Mouse (Mus musculus): ENCODE measurements around the gene Slc45a2. TPM values are rescaled to one million over a fixed set of nuclear protein-coding genes. Genes with fewer than 3 reads are reported as not detected.

Slc45a2 gene
- polyA plus RNA-seq, 1 experiment: 0.03 TPM

GRCm38 (mm10) chr15:11003791-11004190, 3.3 kb downstream of the Slc45a2 start:
- no peak for DNase-seq (ENCODE audit: low read depth)

- no peak for DNase-seq (ENCODE audit: low read depth)
These were observed 4.1 kb downstream of the Slc45a2 start for GRCm38 (mm10) chr15:11004646-11005045.

GRCm38 (mm10) chr15:11008756-11009155, 8.2 kb downstream of the Slc45a2 start:
- DNase-seq (ENCODE audit: low read depth): no peak

GRCm38 (mm10) chr15:11010976-11011548, 10.5 kb downstream of the Slc45a2 start:
- DNase-seq (ENCODE audit: low read depth): no peak

DNA sequence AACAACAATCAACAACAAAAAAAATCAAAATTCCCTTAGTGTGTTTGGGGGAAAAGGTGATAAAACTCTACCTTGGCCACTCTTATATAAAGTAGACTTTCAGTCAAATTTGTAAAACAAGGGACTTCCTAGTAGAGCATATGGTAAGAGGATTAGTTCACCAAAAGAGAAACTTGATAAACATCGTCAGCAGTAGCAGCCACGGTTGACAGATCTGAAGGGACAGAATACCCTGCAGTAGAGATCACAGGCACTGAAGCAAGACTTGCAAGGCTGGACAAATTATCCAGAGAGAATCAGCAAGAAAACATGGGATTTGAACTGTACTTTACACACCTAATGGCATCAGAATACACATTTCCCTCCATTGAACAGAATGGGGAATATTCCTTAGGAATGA, 14.4 kb downstream of the Slc45a2 start:
- no peak for DNase-seq (ENCODE audit: low read depth)

GRCm38 (mm10) chr15:11026801-11027561, 26.5 kb downstream of the Slc45a2 start:
- no peak for DNase-seq (ENCODE audit: low read depth)

DNA sequence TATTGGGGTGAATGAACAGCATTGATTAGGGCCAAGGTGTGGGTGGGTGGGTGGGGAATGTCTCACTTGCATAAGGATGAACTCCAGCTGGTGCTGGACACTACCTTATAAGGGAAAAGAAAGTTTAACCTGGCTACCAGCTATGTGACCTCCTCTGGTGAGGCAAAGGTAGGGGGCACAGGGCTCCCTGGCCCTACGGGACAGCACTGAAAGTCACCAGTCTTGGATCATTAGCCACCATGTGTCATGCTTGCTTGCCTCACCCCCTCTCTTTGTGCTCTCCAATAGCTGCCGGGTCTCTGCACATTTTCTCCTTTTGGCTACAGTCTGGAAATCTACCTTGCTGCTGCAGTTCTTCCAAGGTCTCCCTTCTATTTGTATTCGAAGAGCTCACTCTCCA, 29.7 kb downstream of the Slc45a2 start:
- DNase-seq (ENCODE audit: low read depth): no peak

DNA sequence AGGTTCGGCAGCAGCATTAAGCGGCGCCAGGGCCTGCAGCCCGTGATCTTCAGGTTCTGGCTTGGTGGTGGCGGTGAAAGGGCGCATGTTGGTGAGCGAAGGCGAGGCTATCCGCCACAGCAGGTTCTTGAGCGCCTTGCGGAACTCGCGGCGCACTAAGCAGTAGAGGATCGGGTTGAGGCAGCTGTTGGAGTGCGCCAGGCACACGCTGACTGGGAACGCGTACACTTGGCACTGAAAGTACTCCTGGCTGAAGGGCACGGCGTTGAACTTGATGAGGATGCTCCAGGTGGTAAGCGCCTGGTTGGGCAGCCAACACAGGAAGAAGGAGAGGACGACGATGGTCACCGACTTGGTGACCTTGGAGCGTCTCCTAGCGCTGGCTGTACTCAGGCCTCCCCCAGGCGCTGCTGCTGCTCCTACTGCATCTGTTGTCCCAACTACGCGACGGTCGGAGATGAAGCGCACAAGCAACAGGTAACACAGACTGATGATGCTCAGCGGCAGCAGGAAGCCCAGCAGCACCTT, 35.5 kb downstream of the Slc45a2 start:
- DNase-seq (ENCODE audit: low read depth): no peak

DNA sequence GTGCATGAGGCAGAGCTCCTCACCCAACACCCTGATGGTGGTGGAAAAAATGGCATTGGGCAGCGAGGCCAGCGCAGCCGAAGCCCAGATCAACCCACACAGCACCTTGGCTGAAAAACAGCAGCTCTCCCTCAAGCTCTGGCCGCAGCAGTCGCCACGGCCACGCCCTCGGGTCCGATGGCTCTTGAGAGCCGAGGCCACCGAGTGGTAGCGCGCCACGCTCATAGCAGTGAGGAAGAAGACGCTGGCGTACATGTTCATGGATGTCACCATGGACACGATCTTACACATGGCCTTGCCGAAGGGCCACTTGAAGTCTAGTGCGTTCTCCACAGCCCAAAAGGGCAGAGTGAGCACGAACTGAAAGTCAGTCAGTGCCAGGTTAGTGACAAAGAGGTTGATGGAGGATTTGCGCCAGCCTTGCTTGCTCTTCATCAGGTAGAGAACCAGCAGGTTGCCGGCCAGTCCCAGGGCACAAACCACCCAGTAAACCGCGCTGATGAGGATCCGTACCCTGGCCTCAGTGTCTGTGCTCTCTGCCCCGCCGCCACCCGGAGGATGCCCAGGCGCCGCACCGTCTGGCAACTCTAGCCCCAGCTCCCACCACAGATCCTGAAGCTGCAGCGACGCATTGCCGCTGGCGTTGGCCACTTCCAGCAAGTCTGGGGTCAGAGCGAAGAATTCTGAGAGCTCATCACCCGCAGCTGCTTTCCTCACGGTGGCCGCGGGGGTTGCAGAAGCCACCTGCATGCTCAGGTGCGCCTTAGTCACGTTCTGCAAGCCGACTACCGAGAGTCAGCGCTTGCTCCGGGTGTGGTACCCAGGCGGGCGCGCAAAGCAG, 36.2 kb downstream of the Slc45a2 start:
- no peak for DNase-seq (ENCODE audit: low read depth)

- DNase-seq (ENCODE audit: low read depth): no peak
These were observed 36.8 kb downstream of the Slc45a2 start for GRCm38 (mm10) chr15:11037376-11037695.

- no peak for DNase-seq (ENCODE audit: low read depth)
These were observed 37.2 kb downstream of the Slc45a2 start, which contains the start of gene Rxfp3 for GRCm38 (mm10) chr15:11037711-11038110. Gene Rxfp3 (minus strand): TSS chr15:11037991.

DNA sequence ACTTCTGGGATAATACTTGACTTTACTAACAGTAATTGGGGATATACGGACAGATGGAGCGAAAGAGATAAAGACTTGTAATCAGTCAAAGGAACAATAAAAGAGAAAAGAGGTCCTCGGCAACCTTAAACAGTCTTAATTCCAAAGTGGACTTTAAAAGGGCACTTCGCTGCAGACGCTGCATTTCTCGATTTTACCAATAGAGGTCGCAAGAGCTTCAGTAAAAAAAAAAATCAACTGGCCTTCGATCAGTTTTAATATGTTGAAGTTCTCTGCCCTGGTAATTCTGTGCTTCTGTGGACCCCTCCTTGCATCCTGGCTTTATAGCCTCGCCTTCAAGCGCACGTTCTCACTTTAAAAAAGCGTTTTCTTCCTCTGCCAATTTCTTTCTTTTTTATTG, 38.0 kb downstream of the Slc45a2 start:
- no peak for DNase-seq (ENCODE audit: low read depth)

DNA sequence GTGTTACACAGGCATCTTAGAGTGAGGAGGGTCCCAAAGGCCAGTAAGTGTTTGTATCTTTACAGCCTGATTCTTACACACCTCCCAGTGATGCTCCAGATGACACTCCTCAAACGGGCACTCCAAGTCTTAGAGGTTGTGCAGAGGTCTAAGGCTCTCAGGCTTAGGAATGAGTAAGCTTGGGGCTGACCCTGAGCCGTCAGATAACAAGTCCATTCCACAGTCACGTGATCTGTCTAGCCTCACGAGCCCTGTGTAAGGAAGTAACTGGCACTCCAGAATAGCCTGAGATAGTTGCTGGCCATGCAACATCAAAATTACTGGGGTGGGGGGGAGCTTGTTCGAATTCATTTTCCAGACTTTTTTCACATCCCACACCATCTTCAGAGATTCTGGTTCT, 39.5 kb downstream of the Slc45a2 start:
- no peak for DNase-seq (ENCODE audit: low read depth)

DNA sequence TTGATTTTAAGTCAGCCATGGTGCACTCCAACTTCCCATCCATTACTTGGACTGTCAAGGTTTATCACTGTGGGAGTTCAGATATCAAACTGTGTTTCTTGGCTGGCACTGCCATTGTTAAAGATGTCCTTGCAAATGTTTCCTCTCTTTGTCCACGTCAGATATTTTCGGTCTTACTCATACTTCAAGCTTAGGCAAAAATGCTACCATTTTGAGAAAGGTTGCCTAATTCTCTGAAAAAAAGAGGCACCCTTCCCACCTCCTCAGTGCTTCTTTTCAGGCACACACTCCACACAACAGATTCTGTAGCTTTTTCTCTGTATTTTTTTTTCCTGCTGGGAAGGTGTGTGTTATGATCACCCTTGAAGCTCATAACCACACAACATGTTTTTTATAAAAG, 40.7 kb downstream of the Slc45a2 start:
- DNase-seq (ENCODE audit: low read depth): no peak

GRCm38 (mm10) chr15:11042828-11043227, 42.3 kb downstream of the Slc45a2 start:
- DNase-seq (ENCODE audit: low read depth): no peak

DNA sequence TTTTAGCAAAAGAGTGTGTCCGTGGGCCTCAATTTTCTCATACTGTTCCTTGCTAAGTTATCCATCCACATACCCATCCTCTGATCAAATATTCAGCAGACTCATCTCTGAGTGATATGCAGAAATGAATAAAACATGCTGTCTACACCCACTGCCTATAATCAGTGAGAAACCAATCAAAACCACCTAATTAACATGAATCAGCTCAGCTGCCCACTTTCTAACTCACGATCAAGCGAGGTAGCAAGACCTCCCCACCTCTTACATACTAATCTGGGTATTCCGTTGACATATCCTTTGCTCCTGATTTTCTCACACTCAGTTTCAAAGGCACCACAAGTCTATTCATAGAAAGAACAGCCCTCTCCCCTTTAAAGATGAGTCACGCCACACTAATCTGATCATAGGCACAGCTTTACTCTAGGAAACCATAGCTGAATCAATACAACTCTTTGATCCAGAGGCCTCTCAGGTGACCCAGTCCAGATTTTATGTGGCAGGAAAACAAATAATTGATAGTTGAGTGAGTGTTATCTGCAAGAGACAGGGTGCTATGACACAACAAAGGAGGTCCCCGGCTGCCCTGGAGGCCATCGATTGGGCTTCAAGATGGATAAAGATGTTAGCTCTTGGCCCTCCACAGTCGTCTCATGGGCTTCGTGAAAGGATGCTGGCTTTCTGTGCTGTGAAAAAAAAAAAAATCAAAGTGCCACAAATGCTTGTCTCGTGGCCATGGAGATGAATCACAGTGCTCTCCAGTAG, 53.3 kb downstream of the Slc45a2 start:
- DNase-seq (ENCODE audit: low read depth): no peak

DNA sequence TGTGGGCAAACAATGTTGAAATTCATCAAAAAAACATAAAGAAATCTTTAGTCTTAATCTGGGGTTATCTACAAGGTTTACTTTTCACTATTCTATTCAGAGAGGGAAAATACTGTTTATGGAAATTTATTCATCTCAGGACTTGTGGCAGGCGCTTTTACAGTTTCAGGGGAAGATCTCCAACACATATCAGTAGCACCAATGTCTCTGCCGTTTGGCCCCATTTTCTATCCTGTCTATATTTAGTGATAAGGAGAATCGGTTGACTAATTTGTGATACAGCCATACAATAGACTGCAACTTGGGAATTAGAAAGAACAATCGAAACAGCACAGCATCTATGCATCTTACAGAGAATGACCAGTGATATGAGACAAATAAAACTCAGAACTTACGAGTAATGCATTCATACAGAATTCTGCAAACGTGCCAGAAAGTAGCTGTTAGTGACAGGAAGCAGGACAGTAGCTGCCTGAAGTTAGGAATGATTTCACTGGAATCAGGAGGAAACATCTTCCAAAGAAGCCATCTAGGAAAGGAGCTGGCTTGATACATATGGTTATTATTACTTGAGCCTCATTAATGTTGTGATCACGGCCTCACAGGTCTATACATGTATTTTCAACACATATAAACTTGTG, 54.0 kb downstream of the Slc45a2 start:
- no peak for DNase-seq (ENCODE audit: low read depth)

GRCm38 (mm10) chr15:11062903-11063302, 62.4 kb downstream of the Slc45a2 start:
- no peak for DNase-seq (ENCODE audit: low read depth)

DNA sequence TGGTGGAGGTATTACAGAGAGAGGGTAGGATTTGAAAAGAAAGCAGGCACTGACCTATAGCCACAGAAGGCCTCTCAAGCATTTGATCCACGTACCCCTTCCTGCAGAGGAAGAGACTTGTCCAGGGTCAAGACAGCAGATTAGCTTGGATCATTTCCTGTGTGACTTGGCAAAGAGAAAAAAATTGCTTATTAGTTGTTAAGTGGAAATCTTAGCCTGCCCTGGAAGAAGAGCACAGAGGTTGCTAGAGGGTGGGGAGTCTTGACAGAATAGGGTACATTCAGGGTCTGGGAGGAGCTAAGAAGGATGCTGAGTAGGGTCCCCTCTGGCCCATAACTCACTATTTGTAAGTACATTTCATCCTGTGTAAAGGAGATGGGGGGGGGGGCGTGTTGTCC, 63.6 kb downstream of the Slc45a2 start:
- DNase-seq (ENCODE audit: low read depth): no peak

- DNase-seq (ENCODE audit: low read depth): no peak
These were observed 64.3 kb downstream of the Slc45a2 start, which contains the start of gene Adamts12 for GRCm38 (mm10) chr15:11064558-11065411. Gene Adamts12 (plus strand): TSS chr15:11064790.

Data from gonadal fat pad, adult 2 months (tissue).